Mouse (Mus musculus) stomach, postnatal 0 days (tissue): ENCODE results near the gene Alox12e. TPM values are rescaled to one million over a fixed set of nuclear protein-coding genes. Genes with fewer than 3 reads are reported as not detected.

ENCODE experiments used
- ATAC-seq: fragments of 200-750 bp; cut with Nextera tagmentation; 2 replicates; pipeline ENCODE4 v1.8.0; 2017; ENCODE audit not compliant: low FRiP score, low TSS enrichment
- DNase-seq: peaks from one replicate; pipeline ENCODE4 v3.0.0-alpha.2; 2016; ENCODE audit warnings: low spot score
- H3K27ac ChIP-seq: fragments of 300-500 bp; sonication (generic); replicated peaks from 2 replicates; pipeline ENCODE4 v1.5.1; 2014; ENCODE audit warnings: mild to moderate bottlenecking, control low read depth
- H3K27me3 ChIP-seq: fragments of 300-500 bp; sonication (generic); 2 replicates; pipeline ENCODE4 v1.6.1; 2014; ENCODE audit warnings: low read length; ENCODE audit not compliant: control insufficient read depth, insufficient read depth
- H3K36me3 ChIP-seq: fragments of 300-500 bp; sonication (generic); 2 replicates; pipeline ENCODE4 v1.6.1; 2014; ENCODE audit warnings: low read length, mixed read lengths; ENCODE audit not compliant: control insufficient read depth, insufficient read depth
- H3K4me1 ChIP-seq: fragments of 300-500 bp; sonication (generic); replicated peaks from 2 replicates; pipeline ENCODE4 v1.6.1; 2014; ENCODE audit warnings: antibody characterized with exemption; ENCODE audit not compliant: control insufficient read depth, insufficient read depth
- H3K4me2 ChIP-seq: fragments of 300-500 bp; sonication (generic); replicated peaks from 2 replicates; pipeline ENCODE4 v1.6.1; 2014; ENCODE audit warnings: low read depth, mild to moderate bottlenecking, control low read depth, moderate library complexity
- H3K4me3 ChIP-seq: fragments of 300-500 bp; sonication (generic); 2 replicates; pipeline ENCODE4 v1.5.1; 2014; ENCODE audit warnings: low read depth, low read length, control low read depth
- H3K9ac ChIP-seq: fragments of 300-500 bp; sonication (generic); 2 replicates; pipeline ENCODE4 v1.6.1; 2014; ENCODE audit warnings: mild to moderate bottlenecking, low read length, control low read depth, mixed read lengths
- H3K9me3 ChIP-seq: fragments of 300-500 bp; sonication (generic); 2 replicates; pipeline ENCODE4 v1.6.1; 2016; ENCODE audit warnings: low read length; ENCODE audit not compliant: control insufficient read depth
- CTCF ChIP-seq: IDR thresholded peaks from 2 replicates; pipeline ENCODE4 v1.5.1; 2016; ENCODE audit warnings: antibody characterized with exemption, low read depth, mild to moderate bottlenecking, moderate library complexity
- EP300 ChIP-seq: optimal IDR thresholded peaks from 2 replicates; pipeline ENCODE3; 2016; ENCODE audit warnings: antibody characterized with exemption
- WGBS: fragments of 180-500 bp; shearing (Covaris S2); extraction: QIAGEN DNeasy Blood & Tissue Kit; methylation state at CpG from one replicate; pipeline ENCODE4 v1.1.7; 2014; 5-methylcytosine and 5-hydroxymethylcytosine counted together
- polyA plus RNA-seq: library from polyadenylated mRNA; unstranded; fragments of >200 nt; fragmentation: Nextera tagmentation; extraction: Ambion mirVana; gene quantifications from 2 replicates; pipeline ENCODE4 v1.2.1, GENCODE M21; 2015

Gene Alox12e
- polyA plus RNA-seq, 1 experiment from 2014 or later: 0.05 TPM

- no peak overlapping the region for H3K9ac ChIP-seq
- H3K27me3 ChIP-seq: no peaks in the 10 kb centered on the region
- TF ChIP-seq CTCF (no peak), EP300 (no peak)
- no peaks in the 10 kb centered on the region for H3K36me3 ChIP-seq
- no peaks in the 10 kb centered on the region for H3K9me3 ChIP-seq
- H3K27ac ChIP-seq: no peak overlapping the region
- no peak overlapping the region for H3K4me2 ChIP-seq
- 73% methylated on average over 5 of the region's 5 CpGs for WGBS
- H3K4me3 ChIP-seq: no peak overlapping the region
- H3K4me1 ChIP-seq: no peaks in the 10 kb centered on the region
- DNase-seq (no peak), ATAC-seq (no peak)
Measured at GRCm38 (mm10) chr11:70285686-70286085, 36.7 kb downstream of the Alox12e start.

GRCm38 (mm10) chr11:70284757-70285156 lies 37.7 kb downstream of the Alox12e start:
- Histone ChIP-seq H3K4me1 (no peaks in the 10 kb centered on the region), H3K36me3 (no peaks in the 10 kb centered on the region), H3K4me3 (no peak overlapping the region), H3K9me3 (no peaks in the 10 kb centered on the region), H3K9ac (no peak overlapping the region), H3K27ac (no peak overlapping the region), H3K4me2 (no peak overlapping the region), H3K27me3 (no peaks in the 10 kb centered on the region)
- WGBS: 33% methylated on average over 3 of the region's 3 CpGs
- ATAC-seq (peak; percentile 93), DNase-seq (no peak)
- no peak for TF ChIP-seq EP300
- TF ChIP-seq CTCF: no peak

GRCm38 (mm10) chr11:70283666-70284065 lies 38.8 kb downstream of the Alox12e start:
- Histone ChIP-seq H3K4me3 (no peak overlapping the region), H3K27me3 (no peaks in the 10 kb centered on the region), H3K4me1 (no peaks in the 10 kb centered on the region), H3K9me3 (no peaks in the 10 kb centered on the region), H3K27ac (no peak overlapping the region), H3K4me2 (no peak overlapping the region), H3K36me3 (no peaks in the 10 kb centered on the region), H3K9ac (no peak overlapping the region)
- 56% methylated on average over 4 of the region's 4 CpGs for WGBS
- ATAC-seq (no peak), DNase-seq (no peak)
- TF ChIP-seq CTCF (no peak), EP300 (no peak)

GRCm38 (mm10) chr11:70280441-70280840 lies 42.0 kb downstream of the Alox12e start:
- ATAC-seq: no peak

GRCm38 (mm10) chr11:70278961-70279360 lies 43.5 kb downstream of the Alox12e start:
- Histone ChIP-seq H3K27ac (no peak overlapping the region), H3K4me3 (no peak overlapping the region), H3K4me1 (no peaks in the 10 kb centered on the region), H3K4me2 (no peak overlapping the region), H3K9me3 (no peaks in the 10 kb centered on the region), H3K9ac (no peak overlapping the region), H3K36me3 (no peaks in the 10 kb centered on the region), H3K27me3 (no peaks in the 10 kb centered on the region)
- DNase-seq: no peak
- no peak for ATAC-seq
- 82% methylated on average over 3 of the region's 3 CpGs for WGBS
- TF ChIP-seq CTCF (no peak), EP300 (no peak)

More at GRCm38 (mm10) chr11:70280441-70280840, 42.0 kb downstream of the Alox12e start:
- no peak for DNase-seq
- Histone ChIP-seq H3K36me3 (no peaks in the 10 kb centered on the region), H3K27ac (no peak overlapping the region), H3K27me3 (no peaks in the 10 kb centered on the region), H3K4me2 (no peak overlapping the region), H3K4me1 (no peaks in the 10 kb centered on the region), H3K4me3 (no peak overlapping the region), H3K9ac (no peak overlapping the region), H3K9me3 (no peaks in the 10 kb centered on the region)
- WGBS: 60% methylated on average over 3 of the region's 3 CpGs
- TF ChIP-seq CTCF (no peak), EP300 (no peak)

- Histone ChIP-seq H3K27me3 (no peaks in the 10 kb centered on the region), H3K9ac (no peak overlapping the region), H3K36me3 (no peaks in the 10 kb centered on the region)
Measured at GRCm38 (mm10) chr11:70271641-70272040, 50.8 kb downstream of the Alox12e start.

More at GRCm38 (mm10) chr11:70271641-70272040, 50.8 kb downstream of the Alox12e start:
- Histone ChIP-seq H3K4me1 (no peaks in the 10 kb centered on the region), H3K4me3 (no peak overlapping the region), H3K9me3 (no peaks in the 10 kb centered on the region), H3K27ac (no peak overlapping the region), H3K4me2 (no peak overlapping the region)
- ATAC-seq (no peak), DNase-seq (no peak)
- TF ChIP-seq CTCF (no peak), EP300 (no peak)
- 59% methylated on average over 7 of the region's 7 CpGs for WGBS
